Mouse (Mus musculus) layer of hippocampus, postnatal 14 days (tissue): ENCODE data around the gene Ube2j1. TPM values are rescaled to one million over a fixed set of nuclear protein-coding genes. Genes with fewer than 3 reads are reported as not detected.
A peak's percentile ranks its signal among the peaks of the same experiment; 100 is the strongest.

Experiments used
- DNase-seq, 2 experiments: peaks; one replicate each; pipeline ENCODE4 v3.0.0; 2021 to 2022; ENCODE audit warnings: low spot score in 2 of 2, mixed read lengths in 1 of 2
- total RNA-seq, 2 experiments: library from RNA; stranded (reverse); gene quantifications; 2 replicates each; pipeline ENCODE4 v1.2.3; 2021

Ube2j1 gene
- total RNA-seq, 2 experiments from 2014 or later: 104 to 112 TPM

- peak; percentile 26 to 39 for DNase-seq
Measured at GRCm38 (mm10) chr4:33068894-33069293, 37.7 kb downstream of the Ube2j1 start.

- no peak for DNase-seq
Measured at GRCm38 (mm10) chr4:33070326-33070725, 39.1 kb downstream of the Ube2j1 start.

GRCm38 (mm10) chr4:33071337-33071736 is 40.1 kb downstream of the Ube2j1 start:
- no peak for DNase-seq

GRCm38 (mm10) chr4:33072526-33073161 is 41.4 kb downstream of the Ube2j1 start:
- DNase-seq: no peak

GRCm38 (mm10) chr4:33074406-33074805 is 43.2 kb downstream of the Ube2j1 start:
- DNase-seq: no peak

GRCm38 (mm10) chr4:33074851-33075250 is 43.6 kb downstream of the Ube2j1 start:
- no peak for DNase-seq

- no peak for DNase-seq
Measured at GRCm38 (mm10) chr4:33075776-33076524, 44.7 kb downstream of the Ube2j1 start.

GRCm38 (mm10) chr4:33077161-33077560 is 45.9 kb downstream of the Ube2j1 start:
- no peak for DNase-seq

GRCm38 (mm10) chr4:33077724-33078123 is 46.5 kb downstream of the Ube2j1 start:
- DNase-seq: no peak

GRCm38 (mm10) chr4:33078492-33078891 is 47.3 kb downstream of the Ube2j1 start:
- no peak for DNase-seq

GRCm38 (mm10) chr4:33099118-33099694 is 68.0 kb downstream of the Ube2j1 start:
- no peak for DNase-seq

Other genes with a start within 250 kb of the Ube2j1 start
- 10 to 100 TPM; 38.7 to 41.5 TPM for gene Lyrm2, start 231.2 kb upstream of the Ube2j1 start, total RNA-seq
- 10 to 100 TPM; 27.1 to 30.2 TPM for gene Ankrd6, start 80.6 kb upstream of the Ube2j1 start, total RNA-seq
- gene Rragd, start 48.4 kb upstream of the Ube2j1 start, total RNA-seq: 10 to 100 TPM; 50.1 to 56.0 TPM
- gene Gabrr2, start 31.6 kb downstream of the Ube2j1 start, total RNA-seq: not detected
- under 1 TPM; 0.21 to 0.41 TPM for gene Gabrr1, start 101.1 kb downstream of the Ube2j1 start, total RNA-seq
- 10 to 100 TPM; 10.9 to 12.3 TPM for gene Pm20d2, start 158.3 kb downstream of the Ube2j1 start, total RNA-seq
- 10 to 100 TPM; 29.2 to 33.8 TPM for gene Srsf12, start 177.6 kb downstream of the Ube2j1 start, total RNA-seq